Mouse (Mus musculus): ENCODE measurements around the gene Unc5a. TPM values are rescaled to one million over a fixed set of nuclear protein-coding genes. Genes with fewer than 3 reads are reported as not detected.

Gene Unc5a
- polyA plus RNA-seq, 1 experiment from 2014 or later, result 2.7 TPM

- WGBS, result 84% methylated on average over 4 of the region's 4 CpGs
- Histone ChIP-seq H3K9ac (ENCODE audit: low read length) (no peak overlapping the region), H3K4me2 (ENCODE audit: low read length) (no peak overlapping the region), H3K9me3 (ENCODE audit: control insufficient read depth, low read length) (no peaks in the 10 kb centered on the region), H3K4me1 (ENCODE audit: control insufficient read depth in 2 of 2, insufficient read depth in 2 of 2, low read length in 2 of 2) (peaks cover 2 to 4% of the 10 kb centered on the region in 2 experiments; a peak in 3 of 4 replicates), H3K27me3 (ENCODE audit: control insufficient read depth, insufficient read depth, low read length) (no peaks in the 10 kb centered on the region), H3K36me3 (ENCODE audit: control insufficient read depth, insufficient read depth, low read length) (no peaks in the 10 kb centered on the region), H3K4me3 (ENCODE audit: control insufficient read depth in 1 of 2, insufficient read depth in 1 of 2, low read depth in 1 of 2, low read length in 2 of 2) (no peak overlapping the region), H3K27ac (replicated peaks in 1 of 2; ENCODE audit: control insufficient read depth in 1 of 2, insufficient read depth in 1 of 2, low read depth in 2 of 2, low read length in 2 of 2) (no peak overlapping the region)
- ATAC-seq (ENCODE audit: insufficient number of reproducible peaks, insufficient read depth, low FRiP score, low read depth), result no peak
Measured at GRCm38 (mm10) chr13:55022256-55022655, 73.0 kb downstream of the Unc5a start.

- Histone ChIP-seq H3K27me3 (ENCODE audit: control insufficient read depth, insufficient read depth, low read length) (no peaks in the 10 kb centered on the region), H3K27ac (replicated peaks in 1 of 2; ENCODE audit: control insufficient read depth in 1 of 2, insufficient read depth in 1 of 2, low read depth in 2 of 2, low read length in 2 of 2) (no peak overlapping the region), H3K9ac (ENCODE audit: low read length) (no peak overlapping the region), H3K36me3 (ENCODE audit: control insufficient read depth, insufficient read depth, low read length) (peaks cover 2% of the 10 kb centered on the region; the same call in 1 of the 2 replicates), H3K9me3 (ENCODE audit: control insufficient read depth, low read length) (no peaks in the 10 kb centered on the region), H3K4me3 (ENCODE audit: control insufficient read depth in 1 of 2, insufficient read depth in 1 of 2, low read depth in 1 of 2, low read length in 2 of 2) (no peak overlapping the region), H3K4me1 (ENCODE audit: control insufficient read depth in 2 of 2, insufficient read depth in 2 of 2, low read length in 2 of 2) (peaks cover 2 to 4% of the 10 kb centered on the region in 2 experiments; a peak in 3 of 4 replicates), H3K4me2 (ENCODE audit: low read length) (no peak overlapping the region)
- no peak for ATAC-seq (ENCODE audit: insufficient number of reproducible peaks, insufficient read depth, low FRiP score, low read depth)
- WGBS, result 54% methylated on average over 9 of the region's 9 CpGs
Measured at GRCm38 (mm10) chr13:55022715-55023114, 73.5 kb downstream of the Unc5a start.

DNA sequence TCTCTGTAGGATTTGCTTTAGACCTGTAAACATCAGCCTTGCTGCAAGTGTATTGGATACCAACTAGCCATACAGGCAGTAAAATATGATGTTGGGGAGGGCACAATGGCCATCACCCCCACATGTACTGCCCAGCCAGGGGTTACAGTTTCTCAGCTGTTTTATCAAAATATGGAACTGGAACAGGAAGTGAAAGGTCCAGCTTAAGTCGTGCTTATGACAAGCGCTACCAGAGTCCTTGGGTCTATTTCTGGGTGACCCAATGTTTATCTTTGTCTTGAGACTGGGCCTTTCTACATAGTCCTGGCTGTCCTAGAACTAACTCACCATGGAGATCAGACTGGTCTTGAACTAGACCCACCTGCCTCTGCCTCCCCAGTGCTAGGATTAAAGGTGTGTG, 75.0 kb downstream of the Unc5a start:
- Histone ChIP-seq H3K27me3 (ENCODE audit: control insufficient read depth, insufficient read depth, low read length) (no peaks in the 10 kb centered on the region), H3K4me3 (ENCODE audit: control insufficient read depth in 1 of 2, insufficient read depth in 1 of 2, low read depth in 1 of 2, low read length in 2 of 2) (no peak overlapping the region), H3K9ac (ENCODE audit: low read length) (no peak overlapping the region), H3K36me3 (ENCODE audit: control insufficient read depth, insufficient read depth, low read length) (peaks cover 17% of the 10 kb centered on the region), H3K4me1 (ENCODE audit: control insufficient read depth in 2 of 2, insufficient read depth in 2 of 2, low read length in 2 of 2) (peaks cover 2 to 4% of the 10 kb centered on the region in 2 experiments; a peak in 3 of 4 replicates), H3K9me3 (ENCODE audit: control insufficient read depth, low read length) (no peaks in the 10 kb centered on the region), H3K4me2 (ENCODE audit: low read length) (no peak overlapping the region), H3K27ac (replicated peaks in 1 of 2; ENCODE audit: control insufficient read depth in 1 of 2, insufficient read depth in 1 of 2, low read depth in 2 of 2, low read length in 2 of 2) (no peak overlapping the region)
- no peak for ATAC-seq (ENCODE audit: insufficient number of reproducible peaks, insufficient read depth, low FRiP score, low read depth)
- WGBS, result 91% methylated on average over 2 of the region's 2 CpGs

DNA sequence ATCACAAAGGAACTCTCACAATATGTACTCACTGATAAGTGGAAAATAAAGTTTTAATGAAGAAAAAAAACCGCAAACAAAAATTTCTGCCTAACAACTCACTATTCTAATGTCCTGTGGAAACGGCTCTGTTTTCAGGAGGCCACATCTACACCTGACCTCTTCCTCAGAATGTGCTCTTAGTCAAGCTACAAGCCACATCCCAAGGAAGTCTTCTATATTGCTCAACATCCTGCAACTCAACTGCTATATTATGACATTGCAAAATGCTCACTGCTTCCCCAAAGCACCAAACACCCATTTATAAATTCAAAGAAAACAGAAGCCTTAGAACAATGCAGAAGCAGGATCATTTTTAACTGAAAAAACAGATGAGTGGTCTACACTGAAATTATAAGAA, 90.8 kb downstream of the Unc5a start:
- H3K4me2 ChIP-seq (ENCODE audit: low read length), result no peak overlapping the region
- peaks cover 19% of the 10 kb centered on the region for H3K36me3 ChIP-seq (ENCODE audit: control insufficient read depth, insufficient read depth, low read length)
- WGBS, result 81% methylated on average over 2 of the region's 2 CpGs
- H3K27me3 ChIP-seq (ENCODE audit: control insufficient read depth, insufficient read depth, low read length), result no peaks in the 10 kb centered on the region
- H3K9me3 ChIP-seq (ENCODE audit: control insufficient read depth, low read length), result no peaks in the 10 kb centered on the region
- H3K4me1 ChIP-seq (ENCODE audit: control insufficient read depth in 2 of 2, insufficient read depth in 2 of 2, low read length in 2 of 2), result no peaks in the 10 kb centered on the region
- H3K9ac ChIP-seq (ENCODE audit: low read length), result no peak overlapping the region
- H3K27ac ChIP-seq (replicated peaks in 1 of 2; ENCODE audit: control insufficient read depth in 1 of 2, insufficient read depth in 1 of 2, low read depth in 2 of 2, low read length in 2 of 2), result no peak overlapping the region
- ATAC-seq (ENCODE audit: insufficient number of reproducible peaks, insufficient read depth, low FRiP score, low read depth), result no peak
- H3K4me3 ChIP-seq (ENCODE audit: control insufficient read depth in 1 of 2, insufficient read depth in 1 of 2, low read depth in 1 of 2, low read length in 2 of 2), result no peak overlapping the region

- no peaks in the 10 kb centered on the region for H3K9me3 ChIP-seq (ENCODE audit: control insufficient read depth, low read length)
- H3K36me3 ChIP-seq (ENCODE audit: control insufficient read depth, insufficient read depth, low read length), result peaks cover 24% of the 10 kb centered on the region
- H3K27me3 ChIP-seq (ENCODE audit: control insufficient read depth, insufficient read depth, low read length), result no peaks in the 10 kb centered on the region
- ATAC-seq (ENCODE audit: insufficient number of reproducible peaks, insufficient read depth, low FRiP score, low read depth), result no peak
- H3K9ac ChIP-seq (ENCODE audit: low read length), result no peak overlapping the region
- no peak overlapping the region for H3K4me2 ChIP-seq (ENCODE audit: low read length)
- H3K4me1 ChIP-seq (ENCODE audit: control insufficient read depth in 2 of 2, insufficient read depth in 2 of 2, low read length in 2 of 2), result no peaks in the 10 kb centered on the region
- no peak overlapping the region for H3K4me3 ChIP-seq (ENCODE audit: control insufficient read depth in 1 of 2, insufficient read depth in 1 of 2, low read depth in 1 of 2, low read length in 2 of 2)
- no peak overlapping the region for H3K27ac ChIP-seq (replicated peaks in 1 of 2; ENCODE audit: control insufficient read depth in 1 of 2, insufficient read depth in 1 of 2, low read depth in 2 of 2, low read length in 2 of 2)
- WGBS, result 73% methylated on average over 3 of the region's 3 CpGs
Measured at GRCm38 (mm10) chr13:55047706-55048105, 98.5 kb downstream of the Unc5a start.

Other genes with a start within 250 kb of the Unc5a start
- not detected in 2 replicates for gene Cdhr2, start 247.9 kb upstream of the Unc5a start, polyA plus RNA-seq (2014; fragmentation: Nextera tagmentation; extraction: Ambion mirVana)
- 0.08 and 0.12 TPM in 2 replicates for gene Gprin1, start 199.5 kb upstream of the Unc5a start, polyA plus RNA-seq (2014; fragmentation: Nextera tagmentation; extraction: Ambion mirVana)
- not detected in 2 replicates for gene Sncb, start 182.8 kb upstream of the Unc5a start, polyA plus RNA-seq (2014; fragmentation: Nextera tagmentation; extraction: Ambion mirVana)
- not detected in 2 replicates for gene Eif4e1b, start 165.4 kb upstream of the Unc5a start, polyA plus RNA-seq (2014; fragmentation: Nextera tagmentation; extraction: Ambion mirVana)
- 3.5 and 4.2 TPM in 2 replicates for gene Tspan17, start 160.0 kb upstream of the Unc5a start, polyA plus RNA-seq (2014; fragmentation: Nextera tagmentation; extraction: Ambion mirVana)
- gene Hk3, start 72.0 kb downstream of the Unc5a start, polyA plus RNA-seq (2014; fragmentation: Nextera tagmentation; extraction: Ambion mirVana), result 0.72 and 1.0 TPM in 2 replicates
- 19.1 and 19.3 TPM in 2 replicates for gene Uimc1, start 150.9 kb downstream of the Unc5a start, polyA plus RNA-seq (2014; fragmentation: Nextera tagmentation; extraction: Ambion mirVana)
- gene Zfp346, start 155.9 kb downstream of the Unc5a start, polyA plus RNA-seq (2014; fragmentation: Nextera tagmentation; extraction: Ambion mirVana), result 22.3 and 22.8 TPM in 2 replicates
- not detected in 2 replicates for gene Gm17617, start 184.1 kb downstream of the Unc5a start, polyA plus RNA-seq (2014; fragmentation: Nextera tagmentation; extraction: Ambion mirVana)
- 0.39 and 0.40 TPM in 2 replicates for gene Fgfr4, start 203.2 kb downstream of the Unc5a start, polyA plus RNA-seq (2014; fragmentation: Nextera tagmentation; extraction: Ambion mirVana)

All from heart, embryonic 14.5 days (tissue).